Mouse (Mus musculus): ENCODE measurements at regions not wholly inside any gene's neighbourhood (a gene's known extent, or its start where the extent isn't known, plus 50 kb on each side); places are given as distances from the start of the nearest gene placed in this dataset.

- TF ChIP-seq CTCF (IDR thresholded peaks at IDR 0.05; ENCODE audit: low read depth) (no peak), EP300 (optimal IDR thresholded peaks at IDR 0.05) (no peak)
Observed at GRCm38 (mm10) chr9:101700368-101700767, 161.3 kb upstream of the 9630041A04Rik start.
